Mouse (Mus musculus) heart, embryonic 14.5 days (tissue): ENCODE measurements around the gene Minpp1. TPM values are rescaled to one million over a fixed set of nuclear protein-coding genes. Genes with fewer than 3 reads are reported as not detected.

Source experiments
- polyA plus RNA-seq: library from polyadenylated mRNA; unstranded; fragments of >200 nt; fragmentation: Nextera tagmentation; extraction: Ambion mirVana; gene quantifications from 2 replicates; pipeline ENCODE4 v1.2.1, GENCODE M21; 2014

Gene Minpp1
- polyA plus RNA-seq, 1 experiment from 2014 or later, result 57.2 TPM

Other genes with a start within 250 kb of the Minpp1 start
- gene Sgms1, start 96.1 kb upstream of the Minpp1 start, polyA plus RNA-seq, result 41.3 and 43.9 TPM in 2 replicates
- gene Rpl9-ps6, start 19.2 kb upstream of the Minpp1 start, polyA plus RNA-seq, result 73.3 and 79.7 TPM in 2 replicates
- 10.3 TPM in 2 replicates for gene Papss2, start 110.0 kb downstream of the Minpp1 start, polyA plus RNA-seq